Mouse (Mus musculus): ENCODE data around the gene Per3.
A peak's percentile ranks its signal among the peaks of the same experiment; 100 is the strongest.

DNA sequence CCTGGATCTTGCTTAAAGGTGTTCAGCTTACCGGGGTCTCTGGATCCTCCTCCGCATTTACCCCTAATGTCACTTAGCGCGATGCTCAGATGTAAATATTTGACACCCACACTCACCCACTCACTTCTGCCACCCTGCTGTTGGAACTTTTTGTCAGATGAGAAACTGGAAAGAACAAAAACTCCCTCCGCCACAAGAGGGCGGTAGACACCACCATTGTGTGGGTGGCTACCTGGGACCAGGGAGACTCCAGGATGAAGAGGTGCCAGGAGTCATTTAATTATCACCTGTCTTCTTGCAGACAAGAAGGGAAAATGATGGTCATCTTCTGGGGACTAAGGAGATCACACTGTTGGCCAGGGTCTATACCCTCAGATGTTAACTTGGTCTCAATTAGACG is 77.9 kb downstream of the Per3 start:
- TF ChIP-seq CTCF (IDR thresholded peaks at IDR 0.05; ENCODE audit: low read depth) (peak; percentile 89), EP300 (optimal IDR thresholded peaks at IDR 0.05) (no peak)
